ENCODE assay signal across 27 mouse cellular contexts in genomic region chr13:44926311-44926710, GRCm38 (mm10).
"Had no signal": no experiment of that assay in that cellular context is flagged by ENCODE, and none has a peak within 500 bp of the region (broad histone marks: within the 10 kb centered on the region; RNA-seq: fewer than 3 reads in every experiment).

No protein-coding gene starts in this region.

- DNase-seq: gastrocnemius, postnatal 14 days; gastrocnemius, postnatal 36 days; heart, adult 18-20 months; heart, postnatal 10 days; heart, postnatal 4 days; kidney, adult 18-20 months; kidney, adult 9 months; kidney, postnatal 14 days; kidney, postnatal 36 days; layer of hippocampus, adult 9-11 months; left cerebral cortex, postnatal 4 days; liver, embryonic 13.5 days had no signal

- H3K4me3 ChIP-seq: heart, embryonic 10.5 days; heart, embryonic 12.5 days; hindbrain, embryonic 10.5 days; hindbrain, embryonic 12.5 days; intestine, embryonic 15.5 days; kidney, embryonic 15.5 days; left cerebral cortex, adult 2 months; limb, embryonic 13.5 days; limb, embryonic 15.5 days; liver, embryonic 13.5 days had no signal

- H3K4me2 ChIP-seq: heart, embryonic 12.5 days; hindbrain, embryonic 12.5 days; hindbrain, embryonic 14.5 days; intestine, embryonic 15.5 days; kidney, embryonic 15.5 days; limb, embryonic 13.5 days; limb, embryonic 15.5 days; liver, embryonic 11.5 days; liver, embryonic 13.5 days had no signal

- H3K27me3 ChIP-seq: heart, embryonic 12.5 days; hindbrain, embryonic 12.5 days; intestine, embryonic 15.5 days; kidney, embryonic 15.5 days; limb, embryonic 13.5 days; limb, embryonic 15.5 days; liver, embryonic 13.5 days had no signal

- H3K9ac ChIP-seq: heart, embryonic 12.5 days; hindbrain, embryonic 12.5 days; hindbrain, embryonic 14.5 days; intestine, embryonic 15.5 days; kidney, embryonic 15.5 days; limb, embryonic 13.5 days; limb, embryonic 15.5 days; liver, embryonic 13.5 days had no signal

- H3K4me1 ChIP-seq: heart, embryonic 10.5 days; heart, embryonic 12.5 days; hindbrain, embryonic 10.5 days; hindbrain, embryonic 12.5 days; intestine, embryonic 15.5 days; limb, embryonic 13.5 days; limb, embryonic 15.5 days; liver, embryonic 13.5 days had no signal

- H3K9me3 ChIP-seq: heart, embryonic 10.5 days; heart, embryonic 12.5 days; hindbrain, embryonic 10.5 days; hindbrain, embryonic 12.5 days; intestine, embryonic 15.5 days; kidney, embryonic 15.5 days; limb, embryonic 13.5 days; limb, embryonic 15.5 days; liver, embryonic 13.5 days had no signal

- H3K27ac ChIP-seq: heart, embryonic 10.5 days; hindbrain, embryonic 10.5 days; hindbrain, embryonic 12.5 days; hindbrain, embryonic 14.5 days; intestine, embryonic 15.5 days; kidney, embryonic 15.5 days; kidney, postnatal 0 days; left cerebral cortex, adult 2 months; limb, embryonic 13.5 days; limb, embryonic 15.5 days; liver, embryonic 13.5 days had no signal

- ATAC-seq: hindbrain, embryonic 16.5 days; inflammation-experienced regulatory T-cells, adult 6 months; intestine, embryonic 15.5 days; intestine, postnatal 0 days had no signal
